25 mouse cellular contexts compared by ENCODE assay signal in the genomic region with DNA sequence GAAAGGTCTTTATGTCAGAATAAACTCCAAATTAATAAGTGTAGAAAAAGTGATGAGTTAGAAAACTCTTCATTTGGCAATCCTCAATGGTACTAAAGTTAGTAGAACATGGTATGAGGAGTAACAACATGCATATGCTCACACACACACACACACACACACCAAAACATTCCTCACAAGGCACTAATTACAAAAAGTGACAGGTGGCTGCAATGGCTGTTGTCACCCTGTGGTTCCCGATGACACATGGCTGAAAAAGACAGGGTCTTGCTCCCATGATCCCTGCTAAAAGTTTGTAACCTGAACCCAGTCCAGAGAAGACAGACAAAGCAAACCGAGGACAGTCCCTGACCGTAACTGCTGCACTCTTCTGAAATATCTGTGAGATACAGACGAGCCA. TPM values are rescaled to one million over a fixed set of nuclear protein-coding genes. Genes with fewer than 3 reads are reported as not detected.
DNase-seq lines count a peak whose midpoint lies in the region; ATAC-seq and TF ChIP-seq lines count a peak whose summit lies in the region.
"Had no signal": no experiment of that assay in that cellular context is flagged by ENCODE, and none has a peak within 500 bp of the region (broad histone marks: within the 10 kb centered on the region; RNA-seq: fewer than 3 reads in every experiment).

No protein-coding gene starts in this region.

- H3K27me3 ChIP-seq in embryonic facial prominence, embryonic 14.5 days (replicated peaks; ENCODE audit: control insufficient read depth, insufficient read depth, low read length), result no peaks in the 10 kb centered on the region
- no peaks in the 10 kb centered on the region for H3K27me3 ChIP-seq in embryonic facial prominence, embryonic 10.5 days (replicated peaks; ENCODE audit: low read depth, poor library complexity, severe bottlenecking)
- H3K27me3 ChIP-seq in hindbrain, embryonic 10.5 days (ENCODE audit: insufficient read depth, poor library complexity, severe bottlenecking), result no peaks in the 10 kb centered on the region
- no peaks in the 10 kb centered on the region for H3K27me3 ChIP-seq in hindbrain, embryonic 16.5 days (replicated peaks; ENCODE audit: control insufficient read depth, insufficient read depth, low read length)
- no peaks in the 10 kb centered on the region for H3K27me3 ChIP-seq in myocyte (ENCODE audit: control insufficient read depth, insufficient read depth, insufficient read length)
- H3K27me3 ChIP-seq: embryonic facial prominence, embryonic 12.5 days; embryonic facial prominence, embryonic 15.5 days; forebrain, embryonic 12.5 days had no signal

- H3K9me3 ChIP-seq in embryonic facial prominence, embryonic 14.5 days (ENCODE audit: control insufficient read depth, low read length), result no peaks in the 10 kb centered on the region
- H3K9me3 ChIP-seq in embryonic facial prominence, embryonic 10.5 days, result no peaks in the 10 kb centered on the region
- no peaks in the 10 kb centered on the region for H3K9me3 ChIP-seq in hindbrain, embryonic 10.5 days
- no peaks in the 10 kb centered on the region for H3K9me3 ChIP-seq in hindbrain, embryonic 16.5 days (ENCODE audit: control insufficient read depth, low read length)
- H3K9me3 ChIP-seq: embryonic facial prominence, embryonic 12.5 days; embryonic facial prominence, embryonic 15.5 days; forebrain, embryonic 10.5 days; forebrain, embryonic 12.5 days had no signal

- no peak for DNase-seq in embryonic facial prominence, embryonic 14.5 days (ENCODE audit: low spot score)
- no peak for DNase-seq in embryonic facial prominence, embryonic 10.5 days (ENCODE audit: low spot score)
- DNase-seq in hindbrain, embryonic 10.5 days (ENCODE audit: low spot score), result no peak
- DNase-seq in retina, embryonic 14.5 days (ENCODE audit: low spot score), result peak; percentile 25
- DNase-seq in retina, postnatal 1 day, result no peak
- no peak for DNase-seq in B cell, adult 2 months
- DNase-seq: adrenal gland, adult 2 months; adrenal gland, postnatal 10 days; adrenal gland, postnatal 25 days; cerebellum, adult 11 months; cerebellum, adult 18-20 months; cerebellum, adult 8-10 months; cerebellum, adult 9-11 months; cerebellum, postnatal 14 days; cerebellum, postnatal 36 days; embryo, embryonic 11 days had no signal

- 0 out of 2 replicates have a peak, but pooled peaks have one; percentile 30 for ATAC-seq in embryonic facial prominence, embryonic 14.5 days (ENCODE audit: low read depth)
- ATAC-seq in hindbrain, embryonic 16.5 days, result no peak
- ATAC-seq: forebrain, embryonic 14.5 days; forebrain, embryonic 16.5 days had no signal

- no peaks in the 10 kb centered on the region for H3K36me3 ChIP-seq in embryonic facial prominence, embryonic 14.5 days (ENCODE audit: control insufficient read depth, insufficient read depth, low read length)
- no peaks in the 10 kb centered on the region for H3K36me3 ChIP-seq in embryonic facial prominence, embryonic 10.5 days (replicated peaks)
- no peaks in the 10 kb centered on the region for H3K36me3 ChIP-seq in hindbrain, embryonic 10.5 days
- no peaks in the 10 kb centered on the region for H3K36me3 ChIP-seq in hindbrain, embryonic 16.5 days (ENCODE audit: control insufficient read depth, insufficient read depth, low read length)
- no peaks in the 10 kb centered on the region for H3K36me3 ChIP-seq in myocyte (ENCODE audit: control insufficient read depth, insufficient read depth)
- H3K36me3 ChIP-seq: embryonic facial prominence, embryonic 12.5 days; embryonic facial prominence, embryonic 15.5 days; forebrain, embryonic 10.5 days; forebrain, embryonic 12.5 days had no signal

- H3K9ac ChIP-seq in embryonic facial prominence, embryonic 14.5 days (ENCODE audit: low read depth, low read length), result no peak overlapping the region
- H3K9ac ChIP-seq in hindbrain, embryonic 16.5 days (ENCODE audit: low read depth, low read length), result no peak overlapping the region
- H3K9ac ChIP-seq: embryonic facial prominence, embryonic 12.5 days; embryonic facial prominence, embryonic 15.5 days; forebrain, embryonic 12.5 days had no signal

- H3K4me3 ChIP-seq in embryonic facial prominence, embryonic 14.5 days (ENCODE audit: low read depth, low read length), result no peak overlapping the region
- no peak overlapping the region for H3K4me3 ChIP-seq in embryonic facial prominence, embryonic 10.5 days
- no peak overlapping the region for H3K4me3 ChIP-seq in hindbrain, embryonic 10.5 days
- no peak overlapping the region for H3K4me3 ChIP-seq in hindbrain, embryonic 16.5 days (ENCODE audit: low read length)
- no peak overlapping the region for H3K4me3 ChIP-seq in myocyte
- H3K4me3 ChIP-seq: embryonic facial prominence, embryonic 12.5 days; embryonic facial prominence, embryonic 15.5 days; erythroblast, embryonic 14.5 days; forebrain, embryonic 10.5 days; forebrain, embryonic 12.5 days had no signal

- no peak overlapping the region for H3K4me2 ChIP-seq in embryonic facial prominence, embryonic 14.5 days (ENCODE audit: low read depth, low read length)
- no peak overlapping the region for H3K4me2 ChIP-seq in hindbrain, embryonic 16.5 days (ENCODE audit: low read length)
- H3K4me2 ChIP-seq in myocyte (ENCODE audit: low read depth), result no peak overlapping the region
- H3K4me2 ChIP-seq: embryonic facial prominence, embryonic 12.5 days; embryonic facial prominence, embryonic 15.5 days; forebrain, embryonic 12.5 days had no signal

- no peaks in the 10 kb centered on the region for H3K79me2 ChIP-seq in myocyte (ENCODE audit: control insufficient read depth, insufficient read depth)

- no peak for TF ChIP-seq POLR2A in myocyte (IDR thresholded peaks at IDR 0.05; ENCODE audit: insufficient read length, low read depth)

- no peak overlapping the region for H3ac ChIP-seq in myocyte (ENCODE audit: control insufficient read depth, insufficient read length)

- 33% methylated on average over 4 of the region's 4 CpGs for WGBS in embryonic facial prominence, embryonic 14.5 days
- whole genome bisulfite sequencing in embryonic facial prominence, embryonic 10.5 days, result 49% methylated on average over 4 of the region's 4 CpGs
- WGBS in hindbrain, embryonic 10.5 days, result 36% methylated on average over 4 of the region's 4 CpGs
- WGBS in hindbrain, embryonic 16.5 days, result 54% methylated on average over 4 of the region's 4 CpGs

- no peak overlapping the region for H3K27ac ChIP-seq in embryonic facial prominence, embryonic 14.5 days (replicated peaks; ENCODE audit: low read depth, low read length)
- H3K27ac ChIP-seq in embryonic facial prominence, embryonic 10.5 days (replicated peaks), result no peak overlapping the region
- peak overlapping the region; percentile 35; the same call in 1 of the 2 replicates for H3K27ac ChIP-seq in hindbrain, embryonic 10.5 days
- no peak overlapping the region for H3K27ac ChIP-seq in hindbrain, embryonic 16.5 days (ENCODE audit: low read depth, low read length)
- H3K27ac ChIP-seq: embryonic facial prominence, embryonic 12.5 days; embryonic facial prominence, embryonic 15.5 days; forebrain, embryonic 10.5 days; forebrain, embryonic 12.5 days had no signal

- H3K4me1 ChIP-seq in embryonic facial prominence, embryonic 14.5 days (ENCODE audit: control insufficient read depth, insufficient read depth, low read length), result no peaks in the 10 kb centered on the region
- H3K4me1 ChIP-seq in embryonic facial prominence, embryonic 10.5 days, result peaks cover 12% of the 10 kb centered on the region
- peaks cover 18% of the 10 kb centered on the region for H3K4me1 ChIP-seq in hindbrain, embryonic 10.5 days (replicated peaks)
- no peaks in the 10 kb centered on the region for H3K4me1 ChIP-seq in hindbrain, embryonic 16.5 days (ENCODE audit: control insufficient read depth, insufficient read depth, low read depth, low read length)
- H3K4me1 ChIP-seq: embryonic facial prominence, embryonic 12.5 days; embryonic facial prominence, embryonic 15.5 days; forebrain, embryonic 12.5 days had no signal

TF ChIP-seq in myocyte, 11 proteins besides CTCF, POLR2A, EP300 and RAD21:
- no peak for TF ChIP-seq MAX (IDR thresholded peaks at IDR 0.05; ENCODE audit: low read depth)
- TF ChIP-seq MYOG (IDR thresholded peaks at IDR 0.05; ENCODE audit: control insufficient read depth in 1 of 3, insufficient read depth in 1 of 3, insufficient read length in 2 of 3, low read depth in 2 of 3), result peak in 2 of 3 experiments; percentile 36 to 52
- no peak for TF ChIP-seq CEBPB (IDR thresholded peaks at IDR 0.05; ENCODE audit: insufficient read depth, poor library complexity, severe bottlenecking)
- TF ChIP-seq TCF3 (IDR thresholded peaks at IDR 0.05; ENCODE audit: insufficient read length, low read depth), result no peak
- no peak for TF ChIP-seq REST (IDR thresholded peaks at IDR 0.05; ENCODE audit: insufficient read depth, insufficient read length)
- TF ChIP-seq SRF (IDR thresholded peaks at IDR 0.05; ENCODE audit: control insufficient read depth, insufficient read length, low read depth), result no peak
- TF ChIP-seq E2F4 (IDR thresholded peaks at IDR 0.05; ENCODE audit: insufficient read depth), result no peak
- peak; percentile 14 to 88 (median 47) for TF ChIP-seq MYOD1 (IDR thresholded peaks at IDR 0.05; ENCODE audit: control insufficient read depth in 1 of 3, insufficient read length in 2 of 3, low read depth in 2 of 3)
- peak; percentile 20 for TF ChIP-seq TCF12 (IDR thresholded peaks at IDR 0.05; ENCODE audit: insufficient read depth, poor library complexity, severe bottlenecking)
TF ChIP-seq in myocyte: peak in this region for 3.

RNA-seq across cellular contexts. Expression of gene Lamc2, which starts 24.7 kb away (rescaled TPM):
- 10.7 and 12.4 TPM in 2 replicates for polyA plus RNA-seq in embryonic facial prominence, embryonic 14.5 days (2014; fragmentation: Nextera tagmentation; extraction: Ambion mirVana)
- 6.2 and 6.6 TPM in 2 replicates for polyA plus RNA-seq in embryonic facial prominence, embryonic 10.5 days (2016; fragmentation: Nextera tagmentation; extraction: Ambion mirVana)
- polyA plus RNA-seq in hindbrain, embryonic 10.5 days (2016; fragmentation: Nextera tagmentation; extraction: Ambion mirVana), result 2.3 and 2.8 TPM in 2 replicates
- 2.5 and 2.6 TPM in 2 replicates for polyA plus RNA-seq in hindbrain, embryonic 16.5 days (2015; fragmentation: Nextera tagmentation; extraction: Ambion mirVana)
- 10.2 TPM for polyA plus RNA-seq in myocyte (2012; fragmentation: generic; extraction: Trizol)
